Mouse (Mus musculus) adipocyte (in vitro differentiated cells): ENCODE measurements around the gene Afp.

Experiments
- DNase-seq: peaks from one replicate; pipeline ENCODE4 v3.0.0-alpha.2; 2016; ENCODE audit warnings: low spot score

Afp gene

DNA sequence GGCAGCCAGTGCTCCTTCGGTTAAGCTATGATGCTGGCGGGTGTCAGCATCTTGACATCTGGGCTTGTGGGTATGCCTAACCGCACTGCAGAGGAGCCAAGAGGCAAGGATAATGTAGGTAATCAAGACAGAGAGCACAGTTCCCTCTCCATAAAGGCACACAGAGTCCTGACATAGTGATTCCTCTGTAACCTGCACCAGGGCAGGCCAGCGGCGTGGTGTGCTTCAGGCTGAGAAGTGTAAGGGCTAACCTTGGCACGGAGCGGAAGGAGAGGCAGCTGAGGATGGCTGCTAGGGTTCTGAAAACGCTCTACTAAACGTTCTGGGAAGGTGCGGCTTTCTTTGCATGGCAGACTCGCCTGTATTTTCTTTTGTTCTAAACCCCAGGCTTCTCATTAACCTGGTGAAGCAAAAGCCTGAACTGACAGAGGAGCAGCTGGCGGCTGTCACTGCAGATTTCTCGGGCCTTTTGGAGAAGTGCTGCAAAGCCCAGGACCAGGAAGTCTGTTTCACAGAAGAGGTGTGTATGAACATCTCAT is 16.9 kb downstream of the Afp start:
- DNase-seq = no peak

GRCm38 (mm10) chr5:90509828-90510592 is 19.5 kb downstream of the Afp start:
- no peak for DNase-seq

DNA sequence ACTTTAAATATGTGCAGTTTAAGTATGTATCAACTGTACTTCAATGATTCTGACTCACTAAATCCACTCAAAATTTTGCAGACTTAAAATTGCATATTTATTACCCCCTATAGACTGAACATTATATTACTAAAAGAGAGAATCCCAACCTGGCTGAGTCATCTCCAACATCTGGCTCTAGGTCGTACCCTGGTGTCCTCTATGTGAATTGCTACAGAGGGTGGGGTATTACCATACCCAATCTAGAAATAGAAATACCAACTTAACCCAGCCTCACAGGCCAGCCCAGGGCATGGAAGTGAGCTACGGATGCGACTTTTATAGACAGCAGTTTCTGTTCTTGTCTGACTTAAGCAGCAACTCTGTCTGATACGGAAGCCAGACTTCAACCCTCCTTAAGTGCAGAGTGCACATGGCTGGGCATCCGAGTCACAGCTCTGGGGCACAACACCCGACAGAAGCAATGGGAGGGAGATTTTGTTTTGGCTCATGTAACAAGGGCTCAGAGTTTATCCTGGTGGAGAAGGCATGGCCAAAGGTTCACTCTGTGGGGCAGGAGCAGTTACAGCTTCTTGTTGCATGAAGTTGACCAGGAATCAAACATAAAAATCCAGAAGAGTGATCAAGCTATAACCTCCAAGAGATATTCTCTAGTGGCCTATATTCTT is 21.9 kb downstream of the Afp start:
- no peak for DNase-seq

- no peak for DNase-seq
Measured at GRCm38 (mm10) chr5:90515561-90515960, 25.0 kb downstream of the Afp start.

- DNase-seq = no peak
Measured at GRCm38 (mm10) chr5:90518356-90519100, 28.0 kb downstream of the Afp start, which contains the start of gene Afm. Gene Afm, plus strand, starts transcription at chr5:90518932.

GRCm38 (mm10) chr5:90551191-90551590 is 60.7 kb downstream of the Afp start:
- no peak for DNase-seq

DNA sequence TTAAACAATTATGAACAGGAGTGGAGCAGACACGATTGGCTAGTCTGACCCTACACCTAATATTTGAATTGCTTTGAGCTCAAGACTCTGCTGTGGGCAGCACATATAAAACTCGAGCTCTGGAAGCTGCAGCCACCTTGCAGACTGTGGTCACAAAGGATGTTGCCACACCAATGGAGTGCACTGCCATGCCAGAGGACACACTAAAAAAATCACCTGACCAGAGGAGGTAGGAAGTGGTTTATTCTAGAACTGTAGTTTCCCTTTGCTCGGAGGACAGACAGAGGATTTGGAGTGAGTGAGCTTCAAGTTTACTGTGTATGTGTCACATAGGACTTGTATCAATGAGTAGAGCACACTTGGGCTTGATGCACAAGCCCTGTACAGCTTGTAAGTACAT is 65.5 kb downstream of the Afp start:
- DNase-seq = no peak
